Mouse (Mus musculus): ENCODE measurements around the gene Olfr1442. TPM values are rescaled to one million over a fixed set of nuclear protein-coding genes. Genes with fewer than 3 reads are reported as not detected.
"Not testable (repeated sequence)": the region's sequence is repeated elsewhere in the genome, so short reads cannot be mapped to it uniquely, and the experiment has no call there.

The Olfr1442 gene
- polyA plus RNA-seq, 1 experiment from 2014 or later = not detected

DNA sequence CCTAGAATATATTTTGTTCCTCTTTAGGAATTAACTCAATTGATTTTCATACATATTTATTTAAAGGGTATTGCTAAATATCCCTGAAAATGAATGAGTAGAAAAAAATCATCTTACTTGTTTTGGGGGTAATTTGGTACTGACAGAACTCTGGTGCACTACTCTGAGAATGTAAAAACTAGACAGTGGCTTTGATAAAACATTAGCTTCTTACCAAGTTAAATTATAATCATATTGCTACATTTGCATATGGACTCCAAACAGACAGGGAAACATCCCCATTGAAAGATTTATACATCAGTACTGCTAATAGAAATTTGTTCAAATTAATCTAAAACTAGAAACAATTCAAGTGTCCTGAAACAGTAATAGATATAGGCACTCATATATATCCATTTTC, 15.0 kb downstream of the Olfr1442 start:
- no peak overlapping the region for H3K27ac ChIP-seq (replicated peaks)
- H3K4me2 ChIP-seq (replicated peaks) = no peak overlapping the region
- H3K36me3 ChIP-seq = no peaks in the 10 kb centered on the region
- H3K4me3 ChIP-seq (replicated peaks) = no peak overlapping the region
- no peaks in the 10 kb centered on the region for H3K27me3 ChIP-seq
- no peaks in the 10 kb centered on the region for H3K4me1 ChIP-seq
- H3K9ac ChIP-seq = no peak overlapping the region
- no peak for ATAC-seq (ENCODE audit: insufficient number of reproducible peaks, low FRiP score, low TSS enrichment, low read depth)
- H3K9me3 ChIP-seq (replicated peaks) = no peaks in the 10 kb centered on the region

DNA sequence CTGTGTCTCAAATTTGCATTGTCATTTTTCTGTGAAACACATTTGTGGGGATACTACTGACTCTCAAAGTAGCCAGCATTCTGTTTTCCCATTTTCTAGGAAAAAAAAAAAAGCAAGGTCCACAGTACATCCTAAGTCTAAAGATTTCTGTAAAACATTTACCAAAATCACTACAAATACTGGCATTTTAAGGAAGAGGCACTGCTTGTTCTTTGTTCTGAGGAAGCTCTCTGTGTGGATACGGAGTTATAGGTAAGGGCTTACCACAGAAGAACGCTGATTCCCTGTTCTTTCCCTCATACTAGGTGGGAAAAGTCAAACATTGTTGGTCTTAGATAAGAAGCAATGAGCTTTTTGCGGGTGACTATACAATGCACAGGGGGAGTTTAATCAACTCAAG, 25.4 kb downstream of the Olfr1442 start, which contains the start of gene Keg1:
Gene Keg1, plus strand, starts transcription at position 197 of the 400 bp plus-strand sequence.
- 85% methylated on average over 3 of the region's 3 CpGs for WGBS
- no peaks in the 10 kb centered on the region for H3K4me1 ChIP-seq
- no peaks in the 10 kb centered on the region for H3K9me3 ChIP-seq (replicated peaks)
- no peak within 1 kb of the TSS for H3K4me3 ChIP-seq (replicated peaks)
- no peak within 1 kb of the TSS for H3K27ac ChIP-seq (replicated peaks)
- no peak within 1 kb of the TSS for H3K9ac ChIP-seq
- no peaks in the 10 kb centered on the region for H3K36me3 ChIP-seq
- no peak for ATAC-seq (ENCODE audit: insufficient number of reproducible peaks, low FRiP score, low TSS enrichment, low read depth)
- H3K4me2 ChIP-seq (replicated peaks) = no peak within 1 kb of the TSS
- H3K27me3 ChIP-seq = no peaks in the 10 kb centered on the region

DNA sequence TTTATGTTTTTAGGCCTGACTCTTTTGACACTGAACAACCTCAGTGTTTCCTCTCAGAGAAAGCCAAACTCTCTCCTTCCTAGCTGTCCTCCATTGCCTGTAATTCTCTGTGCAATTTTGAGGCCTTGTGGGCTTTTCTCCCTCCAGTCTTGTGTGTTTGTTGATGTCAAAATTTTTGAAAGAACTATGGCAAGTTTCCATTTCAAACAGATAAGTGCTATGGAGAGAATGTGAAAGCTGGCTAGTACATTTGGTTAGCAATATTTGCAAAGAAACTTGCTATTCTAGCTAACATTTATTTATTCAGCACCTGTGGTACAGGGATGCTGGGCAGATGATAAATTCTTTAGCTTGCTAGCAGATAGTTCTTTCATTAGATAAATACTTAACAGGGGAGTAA, 26.0 kb downstream of the Olfr1442 start:
- no peaks in the 10 kb centered on the region for H3K4me1 ChIP-seq
- no peak for ATAC-seq (ENCODE audit: insufficient number of reproducible peaks, low FRiP score, low TSS enrichment, low read depth)
- H3K4me3 ChIP-seq (replicated peaks) = no peak overlapping the region
- no peak overlapping the region for H3K9ac ChIP-seq
- H3K36me3 ChIP-seq = no peaks in the 10 kb centered on the region
- no peak overlapping the region for H3K27ac ChIP-seq (replicated peaks)
- no peaks in the 10 kb centered on the region for H3K27me3 ChIP-seq
- H3K9me3 ChIP-seq (replicated peaks) = no peaks in the 10 kb centered on the region
- no peak overlapping the region for H3K4me2 ChIP-seq (replicated peaks)

DNA sequence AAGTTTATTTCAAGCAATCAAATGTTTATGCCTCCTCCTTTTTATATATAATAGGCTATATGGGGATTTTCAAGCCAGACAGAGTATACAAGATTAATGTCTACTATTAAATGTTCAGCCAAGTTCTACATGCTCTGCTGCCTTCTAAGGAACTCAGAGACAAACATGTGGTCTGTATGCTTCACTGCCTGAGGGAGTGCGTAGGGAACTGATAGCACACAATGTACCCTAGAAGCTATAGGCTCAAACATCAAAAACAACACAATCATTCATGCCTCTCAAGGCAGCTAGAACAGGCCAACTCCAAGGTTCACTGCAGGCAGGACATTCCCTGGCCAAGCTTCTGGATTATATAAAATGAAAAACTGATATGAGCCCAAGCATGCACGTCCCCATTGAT, 38.2 kb downstream of the Olfr1442 start:
- no peak for ATAC-seq (ENCODE audit: insufficient number of reproducible peaks, low FRiP score, low TSS enrichment, low read depth)
- Histone ChIP-seq H3K27ac (replicated peaks) (no peak overlapping the region), H3K27me3 (no peaks in the 10 kb centered on the region), H3K36me3 (no peaks in the 10 kb centered on the region), H3K4me1 (no peaks in the 10 kb centered on the region), H3K4me2 (replicated peaks) (no peak overlapping the region), H3K9me3 (replicated peaks) (no peaks in the 10 kb centered on the region), H3K9ac (no peak overlapping the region), H3K4me3 (replicated peaks) (no peak overlapping the region)
- 73% methylated on average over 2 of the region's 2 CpGs for WGBS

DNA sequence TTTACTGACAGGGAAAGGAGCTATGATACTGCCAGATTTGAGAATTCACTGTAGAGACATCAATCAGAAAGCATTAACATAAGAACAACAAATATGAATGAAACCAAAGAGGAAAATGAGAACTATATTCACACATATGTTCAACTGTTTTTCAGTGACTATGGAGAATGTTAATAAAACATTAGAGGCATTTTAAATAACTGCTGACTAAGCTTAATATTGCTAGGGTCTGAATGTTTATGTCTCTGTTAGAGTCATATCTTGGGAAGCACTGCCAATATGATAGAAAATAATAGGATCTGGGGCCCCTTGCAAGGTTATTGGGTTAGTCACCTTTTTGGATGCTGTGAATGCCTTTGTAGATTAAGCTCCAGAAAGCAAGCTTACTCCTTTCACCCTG, 38.7 kb downstream of the Olfr1442 start:
- Histone ChIP-seq H3K27ac (replicated peaks) (no peak overlapping the region), H3K4me1 (no peaks in the 10 kb centered on the region), H3K9ac (no peak overlapping the region), H3K4me3 (replicated peaks) (no peak overlapping the region), H3K36me3 (no peaks in the 10 kb centered on the region), H3K27me3 (no peaks in the 10 kb centered on the region), H3K4me2 (replicated peaks) (no peak overlapping the region), H3K9me3 (replicated peaks) (no peaks in the 10 kb centered on the region)
- ATAC-seq (ENCODE audit: insufficient number of reproducible peaks, low FRiP score, low TSS enrichment, low read depth) = no peak

DNA sequence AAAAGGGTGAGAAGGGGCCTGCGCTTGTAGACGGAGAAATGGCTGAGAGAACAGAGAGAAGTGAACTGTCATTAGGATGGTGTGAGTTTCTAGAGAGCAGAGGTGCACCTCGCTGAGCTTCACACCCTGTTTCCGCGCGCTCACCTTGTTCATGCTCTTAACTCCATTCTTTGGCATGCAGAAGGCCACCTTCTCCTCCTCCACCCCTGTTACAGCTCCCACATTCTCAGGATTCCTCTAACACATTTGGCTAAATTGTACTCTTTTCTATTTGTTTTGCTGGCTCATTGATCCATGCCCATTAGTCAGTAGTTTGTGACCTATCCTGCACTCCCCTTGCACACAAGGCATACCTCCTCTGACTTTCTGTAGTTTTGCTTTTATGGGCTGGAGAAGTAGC, 49.0 kb downstream of the Olfr1442 start:
- Histone ChIP-seq H3K9ac (no peak overlapping the region), H3K27me3 (no peaks in the 10 kb centered on the region), H3K27ac (replicated peaks) (no peak overlapping the region), H3K4me1 (no peaks in the 10 kb centered on the region), H3K4me3 (replicated peaks) (no peak overlapping the region), H3K4me2 (replicated peaks) (no peak overlapping the region), H3K9me3 (replicated peaks) (no peaks in the 10 kb centered on the region), H3K36me3 (no peaks in the 10 kb centered on the region)
- ATAC-seq (ENCODE audit: insufficient number of reproducible peaks, low FRiP score, low TSS enrichment, low read depth) = no peak
- 80% methylated on average over 6 of the region's 6 CpGs for WGBS

DNA sequence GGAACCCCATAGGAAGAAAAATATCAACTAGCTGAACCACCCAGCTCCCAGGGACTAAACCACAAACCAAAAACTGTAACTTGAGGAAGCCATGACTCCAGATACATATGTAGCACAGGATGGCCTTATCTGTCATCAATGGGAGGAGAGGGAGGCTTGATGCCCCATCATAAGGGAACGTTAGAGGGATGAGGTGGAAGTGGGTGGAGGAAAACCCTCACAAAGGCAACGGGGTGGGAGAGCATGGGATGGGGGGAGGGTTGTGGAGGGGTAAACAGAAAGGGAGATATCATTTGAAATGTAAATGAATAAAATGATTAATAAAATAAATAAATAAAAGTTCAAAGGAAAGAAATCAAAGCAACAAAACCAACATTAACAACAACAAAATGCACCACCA, 50.2 kb downstream of the Olfr1442 start:
- H3K4me2 ChIP-seq (replicated peaks) = no peak overlapping the region

DNA sequence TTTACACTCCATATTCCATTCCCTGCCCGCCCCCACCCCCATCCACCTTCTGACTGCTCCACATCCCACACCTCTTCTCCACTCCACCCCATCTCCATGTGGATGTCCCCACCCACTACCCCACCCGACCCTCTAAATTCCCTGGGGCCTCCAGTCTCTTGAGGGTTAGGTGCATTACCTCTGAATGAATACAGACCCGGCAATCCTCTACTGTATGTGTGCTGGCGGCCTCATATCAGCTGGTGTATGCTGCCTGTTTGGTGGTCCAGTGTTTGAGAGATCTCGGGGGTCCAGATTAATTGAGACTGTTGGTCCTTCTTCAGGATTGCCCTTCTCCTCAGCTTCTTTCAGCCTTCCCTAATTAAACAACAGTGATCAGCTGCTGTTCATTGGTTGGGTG, 50.7 kb downstream of the Olfr1442 start:
- not testable (repeated sequence) for H3K36me3 ChIP-seq; H3K9me3 ChIP-seq (replicated peaks); ATAC-seq (ENCODE audit: insufficient number of reproducible peaks, low FRiP score, low TSS enrichment, low read depth); H3K9ac ChIP-seq; H3K4me1 ChIP-seq; H3K4me3 ChIP-seq (replicated peaks); H3K4me2 ChIP-seq (replicated peaks); H3K27me3 ChIP-seq; H3K27ac ChIP-seq (replicated peaks)
- WGBS = 87% methylated on average over 5 of the region's 5 CpGs

More for the DNA sequence above, 50.2 kb downstream of the Olfr1442 start:
- no peak overlapping the region for H3K4me3 ChIP-seq (replicated peaks)
- H3K4me1 ChIP-seq = no peaks in the 10 kb centered on the region
- WGBS = 54% methylated on average over 2 of the region's 2 CpGs
- no peaks in the 10 kb centered on the region for H3K9me3 ChIP-seq (replicated peaks)
- H3K27ac ChIP-seq (replicated peaks) = no peak overlapping the region
- H3K9ac ChIP-seq = no peak overlapping the region
- no peaks in the 10 kb centered on the region for H3K36me3 ChIP-seq
- H3K27me3 ChIP-seq = no peaks in the 10 kb centered on the region
- no peak for ATAC-seq (ENCODE audit: insufficient number of reproducible peaks, low FRiP score, low TSS enrichment, low read depth)

DNA sequence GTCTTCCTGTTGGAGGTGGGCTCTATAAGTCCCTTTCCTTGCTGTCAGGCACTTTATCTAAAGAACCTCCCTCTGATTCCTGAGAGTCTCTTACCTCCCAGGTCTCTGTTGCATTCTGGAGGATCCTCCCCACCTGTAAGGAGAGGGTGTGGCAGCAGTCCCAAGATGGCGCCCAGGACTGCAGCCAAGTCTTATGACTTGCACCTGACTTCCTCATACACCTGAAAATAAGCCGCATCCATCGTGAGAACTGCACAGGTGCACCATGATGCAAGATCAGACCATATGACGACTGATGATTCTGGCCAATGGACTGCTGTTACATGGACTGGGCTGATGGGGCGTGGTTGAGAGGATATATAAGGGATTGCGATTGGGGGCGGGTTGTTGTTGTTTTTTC, 51.4 kb downstream of the Olfr1442 start:
- 95% methylated on average over 7 of the region's 7 CpGs for WGBS
- H3K4me3 ChIP-seq (replicated peaks); ATAC-seq (ENCODE audit: insufficient number of reproducible peaks, low FRiP score, low TSS enrichment, low read depth); H3K4me2 ChIP-seq (replicated peaks); H3K9ac ChIP-seq; H3K9me3 ChIP-seq (replicated peaks); H3K27me3 ChIP-seq; H3K27ac ChIP-seq (replicated peaks); H3K36me3 ChIP-seq; H3K4me1 ChIP-seq: not testable (repeated sequence)

DNA sequence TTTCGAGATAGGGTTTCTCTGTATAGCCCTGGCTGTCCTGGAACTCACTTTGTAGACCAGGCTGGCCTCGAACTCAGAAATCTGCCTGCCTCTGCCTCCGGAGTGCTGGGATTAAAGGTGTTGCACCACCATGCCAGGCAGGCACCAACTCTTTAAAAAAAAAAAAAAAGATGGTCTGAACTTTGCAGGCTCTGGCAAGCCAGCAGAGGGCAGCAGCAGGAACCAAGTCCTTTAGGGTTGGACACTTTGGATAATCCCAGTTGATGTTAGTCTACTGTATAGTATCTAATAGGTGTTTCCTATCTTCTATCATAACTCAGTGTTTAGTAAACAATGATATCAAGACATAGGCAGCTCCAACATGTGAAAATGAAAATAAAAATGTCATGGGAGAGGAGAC, 52.1 kb downstream of the Olfr1442 start:
- 62% methylated on average over 3 of the region's 3 CpGs for WGBS
- H3K4me1 ChIP-seq = no peaks in the 10 kb centered on the region
- no peak for ATAC-seq (ENCODE audit: insufficient number of reproducible peaks, low FRiP score, low TSS enrichment, low read depth)

DNA sequence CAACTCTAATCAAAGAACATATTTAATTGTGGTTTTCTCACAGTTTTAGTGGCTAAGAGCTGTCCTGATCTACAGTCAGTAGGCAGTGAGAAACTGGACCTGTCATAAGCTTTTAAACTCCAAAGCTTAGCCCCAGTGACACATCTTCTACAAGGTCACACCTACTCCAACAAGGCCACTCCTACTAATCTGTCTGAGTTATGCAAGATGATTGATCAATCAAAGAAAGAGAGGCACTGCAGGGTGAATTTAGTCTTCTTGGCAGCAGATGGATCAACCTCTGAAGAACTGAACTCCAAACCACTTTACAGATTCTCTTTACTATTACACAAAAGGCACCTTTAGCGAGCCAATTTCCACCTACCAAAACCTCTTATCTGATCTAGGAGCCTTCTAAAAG, 55.6 kb downstream of the Olfr1442 start:
- Histone ChIP-seq H3K9me3 (replicated peaks) (no peaks in the 10 kb centered on the region), H3K4me2 (replicated peaks) (no peak overlapping the region), H3K36me3 (no peaks in the 10 kb centered on the region), H3K4me3 (replicated peaks) (no peak overlapping the region), H3K27ac (replicated peaks) (no peak overlapping the region), H3K9ac (no peak overlapping the region), H3K27me3 (no peaks in the 10 kb centered on the region), H3K4me1 (no peaks in the 10 kb centered on the region)
- ATAC-seq (ENCODE audit: insufficient number of reproducible peaks, low FRiP score, low TSS enrichment, low read depth) = no peak
- WGBS = 74% methylated on average over 1 of the region's 1 CpGs

More for the DNA sequence above, 52.1 kb downstream of the Olfr1442 start:
- H3K4me3 ChIP-seq (replicated peaks) = no peak overlapping the region
- no peak overlapping the region for H3K4me2 ChIP-seq (replicated peaks)
- H3K9me3 ChIP-seq (replicated peaks) = no peaks in the 10 kb centered on the region
- H3K27ac ChIP-seq (replicated peaks) = no peak overlapping the region
- H3K9ac ChIP-seq = no peak overlapping the region
- no peaks in the 10 kb centered on the region for H3K36me3 ChIP-seq
- H3K27me3 ChIP-seq = no peaks in the 10 kb centered on the region

Measured in embryonic facial prominence, embryonic 15.5 days (tissue).